Mouse (Mus musculus) ES-Bruce4 (cell line): ENCODE measurements around the gene Fancc.

ENCODE experiments used
- CTCF ChIP-seq: IDR thresholded peaks from one replicate; pipeline ENCODE4 v1.8.1; 2011; ENCODE audit warnings: low read depth, low read length
- POLR2A ChIP-seq: IDR thresholded peaks from one replicate; pipeline ENCODE4 v1.8.1; 2011; ENCODE audit warnings: low read length; ENCODE audit not compliant: insufficient read depth

DNA sequence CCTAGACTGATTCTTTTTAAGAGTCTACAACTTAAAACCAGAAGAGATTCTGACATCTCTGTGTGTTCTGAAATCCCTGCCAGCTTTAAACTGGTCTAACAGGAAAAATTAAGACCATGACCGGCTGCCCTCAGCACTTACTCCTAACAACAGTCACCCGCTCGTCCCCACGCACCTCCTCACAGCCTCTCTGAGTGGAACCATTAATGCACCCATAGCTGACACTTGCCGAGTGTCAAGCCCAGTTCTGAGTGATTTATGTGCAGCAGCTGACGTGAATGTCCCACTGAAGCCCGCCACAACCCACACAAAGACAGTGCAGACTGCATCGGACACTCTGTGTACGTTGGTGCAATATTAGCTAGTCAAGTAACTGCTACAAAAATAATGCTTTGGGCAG lies 251.9 kb downstream of the Fancc start:
- TF ChIP-seq POLR2A (no peak), CTCF (no peak)
